16 mouse cellular contexts compared by ENCODE assay signal in genomic region chr1:45020516-45020915, GRCm38 (mm10).
DNase-seq lines count a peak whose midpoint lies in the region; ATAC-seq lines count a peak whose summit lies in the region.
"Had no signal": no experiment of that assay in that cellular context is flagged by ENCODE, and none has a peak within 500 bp of the region (broad histone marks: within the 10 kb centered on the region; RNA-seq: fewer than 3 reads in every experiment).

No protein-coding gene starts in this region.

- no peak overlapping the region for H3K4me2 ChIP-seq in heart, embryonic 11.5 days
- no peak overlapping the region for H3K4me2 ChIP-seq in lung, embryonic 16.5 days (ENCODE audit: low read depth, low read length)
- no peak overlapping the region for H3K4me2 ChIP-seq in limb, embryonic 13.5 days (replicated peaks)
- no peak overlapping the region for H3K4me2 ChIP-seq in midbrain, embryonic 14.5 days (ENCODE audit: low read length)
- H3K4me2 ChIP-seq: forebrain, embryonic 13.5 days; midbrain, embryonic 15.5 days; neural tube, embryonic 12.5 days had no signal

- no peaks in the 10 kb centered on the region for H3K4me1 ChIP-seq in heart, embryonic 11.5 days (ENCODE audit: control insufficient read depth, insufficient read depth, low read length)
- H3K4me1 ChIP-seq in lung, embryonic 16.5 days (replicated peaks; ENCODE audit: control insufficient read depth, insufficient read depth, low read length): peaks cover 4% of the 10 kb centered on the region; the same call in 1 of the 2 replicates
- peaks cover 5% of the 10 kb centered on the region for H3K4me1 ChIP-seq in limb, embryonic 13.5 days
- no peaks in the 10 kb centered on the region for H3K4me1 ChIP-seq in midbrain, embryonic 14.5 days (ENCODE audit: control insufficient read depth, insufficient read depth, low read length)
- H3K4me1 ChIP-seq: forebrain, embryonic 13.5 days; midbrain, embryonic 15.5 days; neural tube, embryonic 12.5 days had no signal

- H3K9me3 ChIP-seq in heart, embryonic 11.5 days (replicated peaks; ENCODE audit: control insufficient read depth, low read length): no peaks in the 10 kb centered on the region
- H3K9me3 ChIP-seq in lung, embryonic 16.5 days (ENCODE audit: control insufficient read depth, low read length): no peaks in the 10 kb centered on the region
- 0 out of 2 replicates have a peak, but pooled peaks cover 2% of the 10 kb centered on the region for H3K9me3 ChIP-seq in limb, embryonic 13.5 days
- H3K9me3 ChIP-seq in midbrain, embryonic 14.5 days (ENCODE audit: control insufficient read depth, low read length): no peaks in the 10 kb centered on the region
- H3K9me3 ChIP-seq: forebrain, embryonic 13.5 days; G1E; midbrain, embryonic 15.5 days; neural tube, embryonic 12.5 days had no signal

- no peak for DNase-seq in heart, postnatal 10 days
- DNase-seq in lung, postnatal 4 days: no peak
- no peak for DNase-seq in right cerebral cortex, postnatal 4 days
- DNase-seq in gastrocnemius, postnatal 10 days: no peak
- DNase-seq in midbrain, embryonic 14.5 days: no peak
- DNase-seq: adrenal gland, postnatal 36 days; kidney, postnatal 25 days; liver; lung, postnatal 36 days had no signal

- no peaks in the 10 kb centered on the region for H3K27me3 ChIP-seq in heart, embryonic 11.5 days (ENCODE audit: control insufficient read depth, insufficient read depth, low read length)
- no peaks in the 10 kb centered on the region for H3K27me3 ChIP-seq in lung, embryonic 16.5 days (ENCODE audit: control insufficient read depth, insufficient read depth, low read depth, low read length)
- H3K27me3 ChIP-seq in limb, embryonic 13.5 days: no peaks in the 10 kb centered on the region
- no peaks in the 10 kb centered on the region for H3K27me3 ChIP-seq in midbrain, embryonic 14.5 days (ENCODE audit: control insufficient read depth, insufficient read depth, low read length)
- H3K27me3 ChIP-seq: forebrain, embryonic 13.5 days; midbrain, embryonic 15.5 days; neural tube, embryonic 12.5 days had no signal

- no peak for ATAC-seq in heart, embryonic 11.5 days (replicated peaks; ENCODE audit: insufficient number of reproducible peaks, low FRiP score, low TSS enrichment)
- ATAC-seq in lung, embryonic 16.5 days (ENCODE audit: low read depth): no peak; the same call in 1 of the 2 replicates
- ATAC-seq in limb, embryonic 13.5 days (ENCODE audit: low FRiP score, low read depth): no peak
- no peak for ATAC-seq in midbrain, embryonic 14.5 days (ENCODE audit: low FRiP score, low TSS enrichment)
- ATAC-seq: forebrain, embryonic 13.5 days; midbrain, embryonic 15.5 days had no signal

- no peaks in the 10 kb centered on the region for H3K36me3 ChIP-seq in heart, embryonic 11.5 days (ENCODE audit: control insufficient read depth, insufficient read depth, low read length)
- H3K36me3 ChIP-seq in lung, embryonic 16.5 days (ENCODE audit: control insufficient read depth, insufficient read depth, low read length): no peaks in the 10 kb centered on the region
- H3K36me3 ChIP-seq in limb, embryonic 13.5 days: no peaks in the 10 kb centered on the region
- no peaks in the 10 kb centered on the region for H3K36me3 ChIP-seq in midbrain, embryonic 14.5 days (ENCODE audit: control insufficient read depth, insufficient read depth, low read length)
- H3K36me3 ChIP-seq: G1E; midbrain, embryonic 15.5 days; neural tube, embryonic 12.5 days had no signal

- H3K4me3 ChIP-seq in heart, embryonic 11.5 days (ENCODE audit: low read depth, low read length): no peak overlapping the region
- no peak overlapping the region for H3K4me3 ChIP-seq in lung, embryonic 16.5 days (ENCODE audit: low read length)
- no peak overlapping the region for H3K4me3 ChIP-seq in limb, embryonic 13.5 days
- H3K4me3 ChIP-seq in midbrain, embryonic 14.5 days (replicated peaks; ENCODE audit: low read depth, low read length): no peak overlapping the region
- H3K4me3 ChIP-seq: forebrain, embryonic 13.5 days; midbrain, embryonic 15.5 days; neural tube, embryonic 12.5 days had no signal

- no peak overlapping the region for H3K9ac ChIP-seq in heart, embryonic 11.5 days (ENCODE audit: low read depth, low read length)
- no peak overlapping the region for H3K9ac ChIP-seq in lung, embryonic 16.5 days (ENCODE audit: low read length)
- no peak overlapping the region for H3K9ac ChIP-seq in limb, embryonic 13.5 days
- H3K9ac ChIP-seq in midbrain, embryonic 14.5 days (replicated peaks; ENCODE audit: low read length): no peak overlapping the region
- H3K9ac ChIP-seq: forebrain, embryonic 13.5 days; midbrain, embryonic 15.5 days; neural tube, embryonic 12.5 days had no signal

- intact Hi-C loops in heart, postnatal 10 days (cut with DNase I): loop anchor here (10.0 kb wide), 1 partner anchor 294 kb away; the partner anchor contains the start of gene Col3a1

- H3K27ac ChIP-seq in heart, embryonic 11.5 days (ENCODE audit: low read depth, low read length): 0 out of 2 replicates have a peak overlapping the region, but pooled peaks have one; percentile 1
- peak overlapping the region; percentile 55 for H3K27ac ChIP-seq in lung, embryonic 16.5 days (ENCODE audit: low read length)
- H3K27ac ChIP-seq in limb, embryonic 13.5 days: peak overlapping the region; percentile 65; the same call in 1 of the 2 replicates
- H3K27ac ChIP-seq in midbrain, embryonic 14.5 days (replicated peaks; ENCODE audit: low read depth, low read length): no peak overlapping the region
- H3K27ac ChIP-seq: forebrain, embryonic 13.5 days; midbrain, embryonic 15.5 days; neural tube, embryonic 12.5 days had no signal
